Mouse (Mus musculus): Measurements from ENCODE around the gene Ldhc. TPM values are rescaled to one million over a fixed set of nuclear protein-coding genes. Genes with fewer than 3 reads are reported as not detected.
A peak's percentile ranks its signal among the peaks of the same experiment; 100 is the strongest.
"Not testable (repeated sequence)": the region's sequence is repeated elsewhere in the genome, so short reads cannot be mapped to it uniquely, and the experiment has no call there.

Ldhc gene
- polyA plus RNA-seq, 1 experiment from 2014 or later: not detected

GRCm38 (mm10) chr7:46876841-46877240 lies 15.8 kb downstream of the Ldhc start:
- H3K4me2 ChIP-seq (ENCODE audit: low read length): no peak overlapping the region
- no peak for DNase-seq (ENCODE audit: low spot score)
- 72% methylated on average over 4 of the region's 4 CpGs for WGBS
- H3K27ac ChIP-seq (ENCODE audit: low read depth, low read length): no peak overlapping the region
- no peaks in the 10 kb centered on the region for H3K4me1 ChIP-seq (ENCODE audit: control insufficient read depth, insufficient read depth, low read length)
- no peak overlapping the region for H3K9ac ChIP-seq (ENCODE audit: low read length)
- H3K27me3 ChIP-seq (replicated peaks; ENCODE audit: control insufficient read depth, insufficient read depth, low read length): no peaks in the 10 kb centered on the region
- H3K36me3 ChIP-seq (ENCODE audit: control insufficient read depth, insufficient read depth, low read length): no peaks in the 10 kb centered on the region
- no peak for ATAC-seq
- H3K4me3 ChIP-seq (ENCODE audit: low read depth, low read length): no peak overlapping the region
- no peaks in the 10 kb centered on the region for H3K9me3 ChIP-seq (replicated peaks; ENCODE audit: control insufficient read depth, low read length)

GRCm38 (mm10) chr7:46877255-46877654 lies 16.3 kb downstream of the Ldhc start:
- no peaks in the 10 kb centered on the region for H3K9me3 ChIP-seq (replicated peaks; ENCODE audit: control insufficient read depth, low read length)
- no peak for ATAC-seq

GRCm38 (mm10) chr7:46879851-46880250 lies 18.8 kb downstream of the Ldhc start:
- H3K27me3 ChIP-seq (replicated peaks; ENCODE audit: control insufficient read depth, insufficient read depth, low read length): no peaks in the 10 kb centered on the region
- peaks cover 7% of the 10 kb centered on the region; the same call in 1 of the 2 replicates for H3K36me3 ChIP-seq (ENCODE audit: control insufficient read depth, insufficient read depth, low read length)
- no peak overlapping the region for H3K9ac ChIP-seq (ENCODE audit: low read length)
- H3K4me1 ChIP-seq (ENCODE audit: control insufficient read depth, insufficient read depth, low read length): no peaks in the 10 kb centered on the region
- peak; percentile 35 for DNase-seq (ENCODE audit: low spot score)
- H3K27ac ChIP-seq (ENCODE audit: low read depth, low read length): no peak overlapping the region
- H3K4me3 ChIP-seq (ENCODE audit: low read depth, low read length): no peak overlapping the region
- WGBS: 94% methylated on average over 5 of the region's 5 CpGs
- no peak overlapping the region for H3K4me2 ChIP-seq (ENCODE audit: low read length)
- ATAC-seq: no peak
- H3K9me3 ChIP-seq (replicated peaks; ENCODE audit: control insufficient read depth, low read length): no peaks in the 10 kb centered on the region

More at GRCm38 (mm10) chr7:46877255-46877654, 16.3 kb downstream of the Ldhc start:
- Histone ChIP-seq H3K4me2 (ENCODE audit: low read length) (no peak overlapping the region), H3K36me3 (ENCODE audit: control insufficient read depth, insufficient read depth, low read length) (no peaks in the 10 kb centered on the region), H3K4me3 (ENCODE audit: low read depth, low read length) (no peak overlapping the region), H3K27ac (ENCODE audit: low read depth, low read length) (no peak overlapping the region), H3K4me1 (ENCODE audit: control insufficient read depth, insufficient read depth, low read length) (no peaks in the 10 kb centered on the region), H3K27me3 (replicated peaks; ENCODE audit: control insufficient read depth, insufficient read depth, low read length) (no peaks in the 10 kb centered on the region), H3K9ac (ENCODE audit: low read length) (no peak overlapping the region)
- DNase-seq (ENCODE audit: low spot score): no peak
- WGBS: 86% methylated on average over 6 of the region's 6 CpGs

- Histone ChIP-seq H3K27me3 (replicated peaks; ENCODE audit: control insufficient read depth, insufficient read depth, low read length) (no peaks in the 10 kb centered on the region), H3K9me3 (replicated peaks; ENCODE audit: control insufficient read depth, low read length) (no peaks in the 10 kb centered on the region), H3K4me2 (ENCODE audit: low read length) (no peak overlapping the region), H3K4me3 (ENCODE audit: low read depth, low read length) (no peak overlapping the region), H3K27ac (ENCODE audit: low read depth, low read length) (no peak overlapping the region), H3K36me3 (ENCODE audit: control insufficient read depth, insufficient read depth, low read length) (peaks cover 17% of the 10 kb centered on the region; the same call in 1 of the 2 replicates), H3K9ac (ENCODE audit: low read length) (no peak overlapping the region), H3K4me1 (ENCODE audit: control insufficient read depth, insufficient read depth, low read length) (no peaks in the 10 kb centered on the region)
- WGBS: 87% methylated on average over 2 of the region's 2 CpGs
- DNase-seq (ENCODE audit: low spot score): no peak
- ATAC-seq: no peak
Observed at GRCm38 (mm10) chr7:46880992-46881391, 20.0 kb downstream of the Ldhc start.

- 92% methylated on average over 6 of the region's 8 CpGs for WGBS
- not testable (repeated sequence) for ATAC-seq; H3K9me3 ChIP-seq (replicated peaks; ENCODE audit: control insufficient read depth, low read length)
Observed at GRCm38 (mm10) chr7:46881941-46882340, 20.9 kb downstream of the Ldhc start.

GRCm38 (mm10) chr7:46883304-46883703 lies 22.3 kb downstream of the Ldhc start:
- DNase-seq (ENCODE audit: low spot score) (no peak), ATAC-seq (no peak)
- H3K4me1 ChIP-seq (ENCODE audit: control insufficient read depth, insufficient read depth, low read length): no peaks in the 10 kb centered on the region
- H3K4me2 ChIP-seq (ENCODE audit: low read length): no peak overlapping the region
- H3K27ac ChIP-seq (ENCODE audit: low read depth, low read length): no peak overlapping the region
- no peaks in the 10 kb centered on the region for H3K27me3 ChIP-seq (replicated peaks; ENCODE audit: control insufficient read depth, insufficient read depth, low read length)
- H3K9me3 ChIP-seq (replicated peaks; ENCODE audit: control insufficient read depth, low read length): no peaks in the 10 kb centered on the region
- H3K4me3 ChIP-seq (ENCODE audit: low read depth, low read length): no peak overlapping the region
- H3K36me3 ChIP-seq (ENCODE audit: control insufficient read depth, insufficient read depth, low read length): peaks cover 41% of the 10 kb centered on the region
- WGBS: 87% methylated on average over 3 of the region's 3 CpGs
- H3K9ac ChIP-seq (ENCODE audit: low read length): no peak overlapping the region

More at GRCm38 (mm10) chr7:46881941-46882340, 20.9 kb downstream of the Ldhc start:
- not testable (repeated sequence) for H3K27ac ChIP-seq (ENCODE audit: low read depth, low read length); H3K4me2 ChIP-seq (ENCODE audit: low read length); H3K4me1 ChIP-seq (ENCODE audit: control insufficient read depth, insufficient read depth, low read length); H3K4me3 ChIP-seq (ENCODE audit: low read depth, low read length); DNase-seq (ENCODE audit: low spot score); H3K9ac ChIP-seq (ENCODE audit: low read length); H3K27me3 ChIP-seq (replicated peaks; ENCODE audit: control insufficient read depth, insufficient read depth, low read length)
- peaks cover 27% of the 10 kb centered on the region for H3K36me3 ChIP-seq (ENCODE audit: control insufficient read depth, insufficient read depth, low read length)

GRCm38 (mm10) chr7:46895511-46895910 lies 34.5 kb downstream of the Ldhc start:
- H3K4me3 ChIP-seq (ENCODE audit: low read depth, low read length): no peak overlapping the region
- H3K27ac ChIP-seq (ENCODE audit: low read depth, low read length): no peak overlapping the region
- 95% methylated on average over 3 of the region's 3 CpGs for WGBS
- no peak overlapping the region for H3K9ac ChIP-seq (ENCODE audit: low read length)
- H3K9me3 ChIP-seq (replicated peaks; ENCODE audit: control insufficient read depth, low read length): no peaks in the 10 kb centered on the region
- H3K4me2 ChIP-seq (ENCODE audit: low read length): no peak overlapping the region
- H3K4me1 ChIP-seq (ENCODE audit: control insufficient read depth, insufficient read depth, low read length): no peaks in the 10 kb centered on the region
- no peak for ATAC-seq
- DNase-seq (ENCODE audit: low spot score): no peak
- H3K27me3 ChIP-seq (replicated peaks; ENCODE audit: control insufficient read depth, insufficient read depth, low read length): no peaks in the 10 kb centered on the region
- H3K36me3 ChIP-seq (ENCODE audit: control insufficient read depth, insufficient read depth, low read length): peaks cover 93% of the 10 kb centered on the region

GRCm38 (mm10) chr7:46899343-46899742 lies 38.3 kb downstream of the Ldhc start:
- Histone ChIP-seq H3K27me3 (replicated peaks; ENCODE audit: control insufficient read depth, insufficient read depth, low read length) (no peaks in the 10 kb centered on the region), H3K27ac (ENCODE audit: low read depth, low read length) (no peak overlapping the region), H3K9me3 (replicated peaks; ENCODE audit: control insufficient read depth, low read length) (no peaks in the 10 kb centered on the region), H3K36me3 (ENCODE audit: control insufficient read depth, insufficient read depth, low read length) (peaks cover 87% of the 10 kb centered on the region), H3K9ac (ENCODE audit: low read length) (no peak overlapping the region), H3K4me3 (ENCODE audit: low read depth, low read length) (no peak overlapping the region), H3K4me1 (ENCODE audit: control insufficient read depth, insufficient read depth, low read length) (no peaks in the 10 kb centered on the region), H3K4me2 (ENCODE audit: low read length) (no peak overlapping the region)
- ATAC-seq (no peak), DNase-seq (ENCODE audit: low spot score) (no peak)
- 95% methylated on average over 3 of the region's 3 CpGs for WGBS

- Histone ChIP-seq H3K9ac (ENCODE audit: low read length) (no peak overlapping the region), H3K4me2 (ENCODE audit: low read length) (no peak overlapping the region), H3K27ac (ENCODE audit: low read depth, low read length) (no peak overlapping the region), H3K27me3 (replicated peaks; ENCODE audit: control insufficient read depth, insufficient read depth, low read length) (no peaks in the 10 kb centered on the region), H3K9me3 (replicated peaks; ENCODE audit: control insufficient read depth, low read length) (no peaks in the 10 kb centered on the region), H3K36me3 (ENCODE audit: control insufficient read depth, insufficient read depth, low read length) (peaks cover 72% of the 10 kb centered on the region), H3K4me3 (ENCODE audit: low read depth, low read length) (no peak overlapping the region), H3K4me1 (ENCODE audit: control insufficient read depth, insufficient read depth, low read length) (no peaks in the 10 kb centered on the region)
- WGBS: 94% methylated on average over 3 of the region's 3 CpGs
- no peak for DNase-seq (ENCODE audit: low spot score)
- ATAC-seq: no peak
Observed at GRCm38 (mm10) chr7:46911250-46911649, 50.2 kb downstream of the Ldhc start.
